Mouse (Mus musculus) heart, postnatal 25 days (tissue): ENCODE measurements around the gene Sirt6. TPM values are rescaled to one million over a fixed set of nuclear protein-coding genes. Genes with fewer than 3 reads are reported as not detected.
"Not testable (repeated sequence)": the region's sequence is repeated elsewhere in the genome, so short reads cannot be mapped to it uniquely, and the experiment has no call there.

Source experiments
- DNase-seq: peaks from one replicate; pipeline ENCODE4 v3.0.0; 2022; ENCODE audit warnings: low spot score
- intact Hi-C: fragments of 180-260 bp; cut with DNase I; formaldehyde crosslinking; loops from one replicate; pipeline ENCODE4 v1.15.1; 2025
- total RNA-seq, 2 experiments: library from RNA; stranded (reverse); gene quantifications; 2 replicates each; pipeline ENCODE4 v1.2.3; 2021

Sirt6 gene
- total RNA-seq = 1 to 10 TPM; 8.0 to 8.5 TPM

GRCm38 (mm10) chr10:81626994-81627835, at the start of gene Sirt6:
Gene Sirt6 (minus strand): TSS chr10:81627797.
- DNase-seq = peak; percentile 87
- intact Hi-C loops = loop anchor here (5.0 to 10.0 kb wide), 2 partner anchors 545 to 998 kb away; partner anchors contain the start of genes 1190007I07Rik and Tdg

DNA sequence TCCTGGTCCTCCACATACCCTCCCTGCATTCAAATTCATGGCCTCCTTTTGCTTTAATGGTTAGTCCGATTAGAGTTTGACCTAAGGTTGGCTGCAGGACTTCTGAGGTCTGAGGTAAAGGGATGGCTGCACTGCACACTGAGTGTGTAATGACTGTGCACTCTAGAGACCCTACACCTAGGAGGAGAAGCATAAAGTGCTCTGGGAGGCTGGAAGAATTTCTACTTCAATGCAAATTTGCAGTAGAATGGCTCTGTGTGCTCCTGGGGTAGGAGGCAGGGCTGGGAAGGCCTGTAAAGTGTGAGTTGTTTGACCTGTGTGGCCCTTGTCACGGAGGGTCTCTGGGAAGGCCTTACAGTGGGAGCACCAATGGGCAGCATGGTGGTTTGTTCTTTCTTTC, 28.6 kb upstream of the Sirt6 start:
- intact Hi-C loops = loop anchor here (10.0 kb wide), 1 partner anchor 349 kb away; no protein-coding TSS in a partner anchor
- no peak for DNase-seq

- DNase-seq = no peak
- intact Hi-C loops = loop anchor here (10.0 kb wide), 1 partner anchor 350 kb away; no protein-coding TSS in a partner anchor
Measured at GRCm38 (mm10) chr10:81655178-81655577, 27.6 kb upstream of the Sirt6 start.

- intact Hi-C loops = loop anchor here (10.0 kb wide), 2 partner anchors 396 to 706 kb away; partner anchors contain the start of genes Gm4924 and Zfp873
Measured at GRCm38 (mm10) chr10:81648803-81649775, 21.5 kb upstream of the Sirt6 start, which contains the start of gene Gm10778. Gene Gm10778 (plus strand): TSS chr10:81649059.

GRCm38 (mm10) chr10:81646015-81646555, 18.5 kb upstream of the Sirt6 start:
- no peak for DNase-seq
- intact Hi-C loops = loop anchor here (10.0 kb wide), 2 partner anchors 399 to 709 kb away; partner anchors contain the start of genes Gm4924 and Zfp873

More at GRCm38 (mm10) chr10:81648803-81649775, 21.5 kb upstream of the Sirt6 start, which contains the start of gene Gm10778:
- DNase-seq = peak; percentile 71

DNA sequence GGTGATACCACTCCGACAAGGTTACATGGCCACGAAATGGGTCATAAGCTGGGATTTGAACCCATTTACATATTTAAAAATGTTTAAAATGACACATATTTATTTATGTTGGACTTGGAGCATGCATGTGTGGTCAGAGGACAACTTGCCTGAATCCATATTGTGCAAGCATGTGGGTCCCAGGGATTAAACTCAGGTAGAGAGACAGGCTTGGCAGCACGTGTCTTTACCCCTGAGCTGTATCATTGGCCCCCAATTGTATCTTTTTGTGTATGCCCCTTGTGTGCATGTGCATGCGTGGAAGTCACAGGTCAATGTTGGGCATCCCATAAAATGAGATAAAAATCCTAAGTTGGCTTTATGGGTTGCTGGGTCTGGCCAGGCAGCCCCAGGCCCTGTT, 17.8 kb upstream of the Sirt6 start:
- DNase-seq = no peak
- intact Hi-C loops = loop anchor here (10.0 kb wide), 2 partner anchors 399 to 709 kb away; partner anchors contain the start of genes Gm4924 and Zfp873

DNA sequence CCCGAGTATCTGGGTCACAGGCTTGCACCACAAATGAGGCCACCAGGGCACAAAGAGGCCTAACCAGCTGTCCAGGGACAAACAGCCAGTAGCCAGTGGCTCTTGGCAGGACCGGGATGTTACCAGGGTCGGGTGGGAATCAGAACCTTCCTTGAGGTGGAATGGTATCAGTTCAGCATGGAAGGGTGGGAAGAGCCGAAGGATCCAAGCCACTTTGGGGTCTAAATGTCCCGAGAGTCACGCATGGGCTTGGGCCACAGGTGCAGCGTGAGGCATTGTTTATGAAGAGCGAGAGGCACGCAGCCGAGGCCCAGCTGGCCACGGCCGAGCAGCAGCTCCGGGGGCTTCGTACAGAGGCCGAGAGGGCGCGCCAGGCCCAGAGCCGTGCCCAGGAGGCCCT, 17.1 kb upstream of the Sirt6 start:
- intact Hi-C loops = loop anchor here (10.0 kb wide), 2 partner anchors 400 to 710 kb away; partner anchors contain the start of genes Gm4924 and Zfp873
- no peak for DNase-seq

GRCm38 (mm10) chr10:81644162-81644561, 16.6 kb upstream of the Sirt6 start:
- no peak for DNase-seq
- intact Hi-C loops = loop anchor here (10.0 kb wide), 2 partner anchors 401 to 711 kb away; partner anchors contain the start of genes Gm4924 and Zfp873

GRCm38 (mm10) chr10:81643449-81644055, 16.0 kb upstream of the Sirt6 start:
- intact Hi-C loops = loop anchor here (10.0 kb wide), 2 partner anchors 401 to 711 kb away; partner anchors contain the start of genes Gm4924 and Zfp873
- peak; percentile 93 for DNase-seq

GRCm38 (mm10) chr10:81642648-81643448, 15.3 kb upstream of the Sirt6 start:
- no peak for DNase-seq
- intact Hi-C loops = loop anchor here (10.0 kb wide), 2 partner anchors 402 to 712 kb away; partner anchors contain the start of genes Gm4924 and Zfp873

GRCm38 (mm10) chr10:81641978-81642647, 14.5 kb upstream of the Sirt6 start:
- intact Hi-C loops = loop anchor here (10.0 kb wide), 2 partner anchors 403 to 713 kb away; partner anchors contain the start of genes Gm4924 and Zfp873
- DNase-seq = no peak

- DNase-seq = no peak
- intact Hi-C loops = loop anchor here (10.0 kb wide), 2 partner anchors 403 to 713 kb away; partner anchors contain the start of genes Gm4924 and Zfp873
Measured at GRCm38 (mm10) chr10:81641566-81641965, 14.0 kb upstream of the Sirt6 start.

DNA sequence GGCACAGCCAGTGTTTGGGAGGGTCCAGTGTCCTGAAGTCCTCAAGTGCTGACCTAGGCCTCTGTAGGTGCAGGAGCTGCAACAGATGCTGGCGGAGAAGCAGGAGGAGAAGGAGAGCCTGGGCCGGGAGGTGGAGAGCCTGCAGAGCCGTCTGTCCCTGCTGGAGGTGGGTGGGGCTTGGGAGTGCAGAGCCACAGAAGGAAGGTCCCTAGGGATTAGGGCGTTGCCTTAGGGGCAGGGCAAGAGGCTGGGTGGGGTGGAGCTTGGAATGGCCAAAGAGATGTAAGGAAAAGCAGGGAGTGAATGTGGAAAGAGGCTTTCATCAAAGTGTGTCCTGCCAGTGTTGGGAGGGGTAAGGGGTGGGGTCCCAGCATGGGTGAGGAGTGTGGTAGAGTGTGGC, 13.2 kb upstream of the Sirt6 start:
- intact Hi-C loops = loop anchor here (10.0 kb wide), 2 partner anchors 404 to 714 kb away; partner anchors contain the start of genes Gm4924 and Zfp873
- DNase-seq = not testable (repeated sequence)

- intact Hi-C loops = no loop called here
- DNase-seq = no peak
Measured at GRCm38 (mm10) chr10:81638101-81638500, 10.5 kb upstream of the Sirt6 start.

DNA sequence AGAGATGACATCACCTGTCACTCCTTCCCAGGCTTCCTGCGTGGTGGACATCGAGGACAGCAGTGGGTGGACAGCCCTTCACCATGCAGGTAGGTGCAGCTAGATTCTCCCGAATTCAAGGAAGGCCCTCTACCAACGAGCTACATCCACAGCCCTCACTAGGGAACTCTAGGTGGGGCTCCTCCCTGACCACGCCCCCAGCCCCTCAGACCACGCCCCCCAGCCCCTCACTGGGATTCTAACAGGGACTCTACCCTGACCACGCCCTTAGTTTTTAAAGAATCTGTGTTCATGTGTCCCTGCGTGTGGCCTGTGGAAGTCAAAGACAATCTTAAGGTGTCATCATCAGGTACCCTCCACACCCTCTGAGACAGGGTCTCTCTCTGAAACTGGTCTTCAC, 8.7 kb upstream of the Sirt6 start:
- intact Hi-C loops = no loop called here
- DNase-seq = no peak

DNA sequence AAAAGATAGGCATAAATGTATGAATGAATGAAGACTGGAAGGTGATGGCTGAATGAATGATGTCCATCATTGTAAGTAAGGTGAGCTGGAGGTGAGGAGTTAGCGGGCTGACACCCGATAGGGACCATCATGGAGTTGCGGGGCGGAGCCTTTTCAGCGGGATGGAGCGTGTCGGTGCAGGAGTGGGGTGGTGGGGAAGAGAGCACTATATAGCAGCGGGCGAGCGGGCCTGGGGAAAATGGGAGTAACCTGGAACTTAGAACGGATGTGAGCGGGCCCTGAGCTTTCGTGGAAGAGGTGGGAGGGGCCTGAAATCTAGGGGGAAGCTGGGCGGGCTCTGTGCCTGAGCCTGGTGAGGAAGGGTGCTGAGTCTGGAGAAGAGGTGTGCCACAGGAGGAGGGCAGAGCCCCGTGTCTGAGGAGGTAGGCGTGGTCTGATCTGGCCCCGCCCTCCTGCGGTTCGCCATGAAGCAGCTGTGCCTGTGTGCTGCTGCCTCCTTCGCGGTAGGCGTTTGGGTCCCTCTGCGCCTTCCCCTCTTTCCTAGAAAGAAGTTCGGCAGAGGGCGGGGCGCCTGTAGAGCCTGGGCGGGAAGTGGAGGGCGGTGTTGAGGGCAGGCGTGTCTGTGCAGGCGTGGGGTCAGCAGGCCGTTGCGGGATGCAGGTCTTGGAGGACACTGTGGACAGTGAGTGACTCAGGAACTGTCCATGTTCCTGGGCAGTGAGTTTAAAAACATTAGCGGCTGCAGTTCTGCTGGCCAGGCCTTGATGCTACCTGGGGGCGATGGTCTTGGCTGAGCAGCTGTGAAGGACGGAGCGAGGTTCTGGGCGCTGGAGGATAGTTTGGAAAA, 5.9 kb upstream of the Sirt6 start:
- peak; percentile 68 for DNase-seq
- intact Hi-C loops = no loop called here
